Mouse (Mus musculus) cerebellum, adult 11-12 months (tissue): ENCODE data around the gene Aunip.

Experiments used
- DNase-seq: peaks from one replicate; pipeline ENCODE4 v3.0.0; 2022

Gene Aunip

GRCm38 (mm10) chr4:134510845-134511411 lies at the start of gene Aunip:
TSS of gene Aunip (plus strand) at chr4:134510999.
- DNase-seq: peak; percentile 83

- DNase-seq: no peak
Observed at GRCm38 (mm10) chr4:134461252-134461651, 49.5 kb upstream of the Aunip start.

- DNase-seq: no peak
Observed at GRCm38 (mm10) chr4:134465789-134466188, 45.0 kb upstream of the Aunip start.

GRCm38 (mm10) chr4:134466381-134467262 lies 44.2 kb upstream of the Aunip start:
- no peak for DNase-seq

- DNase-seq: peak; percentile 68
Observed at GRCm38 (mm10) chr4:134467435-134468214, 43.2 kb upstream of the Aunip start.

GRCm38 (mm10) chr4:134468215-134468575 lies 42.6 kb upstream of the Aunip start, which contains the start of gene Stmn1:
TSS of gene Stmn1 (plus strand) at chr4:134468320.
- DNase-seq: peak; percentile 98

- peak; percentile 95 for DNase-seq
Observed at GRCm38 (mm10) chr4:134468578-134469266, 42.1 kb upstream of the Aunip start.

- DNase-seq: no peak
Observed at GRCm38 (mm10) chr4:134469341-134469796, 41.4 kb upstream of the Aunip start.

GRCm38 (mm10) chr4:134469985-134470384 lies 40.8 kb upstream of the Aunip start:
- no peak for DNase-seq

- DNase-seq: no peak
Observed at GRCm38 (mm10) chr4:134471469-134471868, 39.3 kb upstream of the Aunip start.

- no peak for DNase-seq
Observed at GRCm38 (mm10) chr4:134473764-134474163, 37.0 kb upstream of the Aunip start.

- DNase-seq: no peak
Observed at GRCm38 (mm10) chr4:134474240-134474639, 36.6 kb upstream of the Aunip start.

- DNase-seq: peak; percentile 77
Observed at GRCm38 (mm10) chr4:134476899-134477298, 33.9 kb upstream of the Aunip start.

- DNase-seq: peak; percentile 92
Observed at GRCm38 (mm10) chr4:134478031-134478430, 32.8 kb upstream of the Aunip start.

GRCm38 (mm10) chr4:134479839-134480238 lies 31.0 kb upstream of the Aunip start:
- no peak for DNase-seq

GRCm38 (mm10) chr4:134480864-134481263 lies 29.9 kb upstream of the Aunip start:
- DNase-seq: peak; percentile 83

GRCm38 (mm10) chr4:134481270-134481669 lies 29.5 kb upstream of the Aunip start:
- DNase-seq: no peak

GRCm38 (mm10) chr4:134482442-134482841 lies 28.4 kb upstream of the Aunip start:
- DNase-seq: peak; percentile 65

GRCm38 (mm10) chr4:134483078-134483688 lies 27.6 kb upstream of the Aunip start:
- DNase-seq: peak; percentile 55

GRCm38 (mm10) chr4:134483696-134484095 lies 27.1 kb upstream of the Aunip start:
- DNase-seq: peak; percentile 96

- DNase-seq: peak; percentile 73
Observed at GRCm38 (mm10) chr4:134484231-134484630, 26.6 kb upstream of the Aunip start.
